Mouse (Mus musculus) erythroblast, embryonic 14.5 days (primary cell): ENCODE data around the gene Strn. TPM values are rescaled to one million over a fixed set of nuclear protein-coding genes. Genes with fewer than 3 reads are reported as not detected.

Source experiments
- H3K27me3 ChIP-seq: 2 replicates; pipeline ENCODE4 v1.6.1; 2012; ENCODE audit warnings: inconsistent platforms; ENCODE audit not compliant: control insufficient read depth
- H3K36me3 ChIP-seq: 2 replicates; pipeline ENCODE4 v1.6.1; 2012; ENCODE audit warnings: mild to moderate bottlenecking, inconsistent platforms; ENCODE audit not compliant: control insufficient read depth
- H3K4me1 ChIP-seq: 2 replicates; pipeline ENCODE4 v1.6.1; 2012; ENCODE audit warnings: inconsistent platforms; ENCODE audit not compliant: control insufficient read depth
- H3K4me3 ChIP-seq: replicated peaks from 2 replicates; pipeline ENCODE3; 2012; ENCODE audit warnings: moderate library complexity, mild to moderate bottlenecking, inconsistent platforms
- H3K9me3 ChIP-seq: 2 replicates; pipeline ENCODE4 v1.6.1; 2012; ENCODE audit warnings: low read length, inconsistent platforms, mixed read lengths; ENCODE audit not compliant: control insufficient read depth
- GATA1 ChIP-seq: IDR thresholded peaks from 2 replicates; pipeline ENCODE4 v1.6.1; 2012; ENCODE audit warnings: low read length, inconsistent platforms, mixed read lengths
- TAL1 ChIP-seq: IDR thresholded peaks from 3 replicates; pipeline ENCODE4 v1.6.1; 2012; ENCODE audit warnings: low read length, inconsistent platforms, mixed read lengths
- polyA plus RNA-seq: library from polyadenylated mRNA; stranded (reverse); fragments of >175 nt; gene quantifications from 2 replicates; pipeline ENCODE4 v1.2.3, GENCODE M21; 2012

Strn gene
- polyA plus RNA-seq, 1 experiment = 0.07 TPM

- TF ChIP-seq TAL1 (no peak), GATA1 (no peak)
- H3K4me1 ChIP-seq = no peaks in the 10 kb centered on the region
- peaks cover 20% of the 10 kb centered on the region for H3K36me3 ChIP-seq
- no peaks in the 10 kb centered on the region for H3K9me3 ChIP-seq
- no peak overlapping the region for H3K4me3 ChIP-seq
- H3K27me3 ChIP-seq = no peaks in the 10 kb centered on the region
Measured at GRCm38 (mm10) chr17:78687971-78688370, 49.0 kb downstream of the Strn start.

- no peak for TF ChIP-seq GATA1
- TF ChIP-seq TAL1 = no peak
- H3K4me1 ChIP-seq = no peaks in the 10 kb centered on the region
- H3K27me3 ChIP-seq = no peaks in the 10 kb centered on the region
- no peaks in the 10 kb centered on the region for H3K9me3 ChIP-seq
- peaks cover 9% of the 10 kb centered on the region for H3K36me3 ChIP-seq
- H3K4me3 ChIP-seq = no peak overlapping the region
Measured at GRCm38 (mm10) chr17:78685004-78685403, 52.0 kb downstream of the Strn start.

- TF ChIP-seq GATA1 (no peak), TAL1 (no peak)
- Histone ChIP-seq H3K4me3 (no peak overlapping the region), H3K27me3 (no peaks in the 10 kb centered on the region), H3K36me3 (peaks cover 14% of the 10 kb centered on the region), H3K4me1 (no peaks in the 10 kb centered on the region), H3K9me3 (no peaks in the 10 kb centered on the region)
Measured at GRCm38 (mm10) chr17:78682351-78682750, 54.6 kb downstream of the Strn start.

- Histone ChIP-seq H3K36me3 (peaks cover 17% of the 10 kb centered on the region), H3K9me3 (no peaks in the 10 kb centered on the region), H3K4me3 (no peak overlapping the region), H3K27me3 (no peaks in the 10 kb centered on the region), H3K4me1 (no peaks in the 10 kb centered on the region)
- no peak for TF ChIP-seq TAL1
- no peak for TF ChIP-seq GATA1
Measured at GRCm38 (mm10) chr17:78679503-78679902, 57.5 kb downstream of the Strn start.

- peaks cover 20% of the 10 kb centered on the region for H3K36me3 ChIP-seq
- no peaks in the 10 kb centered on the region for H3K4me1 ChIP-seq
- no peak overlapping the region for H3K4me3 ChIP-seq
- TF ChIP-seq TAL1 = no peak
- TF ChIP-seq GATA1 = no peak
- no peaks in the 10 kb centered on the region for H3K27me3 ChIP-seq
- no peaks in the 10 kb centered on the region for H3K9me3 ChIP-seq
Measured at GRCm38 (mm10) chr17:78676813-78677212, 60.2 kb downstream of the Strn start.

GRCm38 (mm10) chr17:78664962-78665545 lies 71.9 kb downstream of the Strn start:
- Histone ChIP-seq H3K36me3 (peaks cover 53% of the 10 kb centered on the region), H3K9me3 (peaks cover 3% of the 10 kb centered on the region), H3K4me3 (no peak overlapping the region), H3K4me1 (no peaks in the 10 kb centered on the region), H3K27me3 (no peaks in the 10 kb centered on the region)
- no peak for TF ChIP-seq TAL1
- TF ChIP-seq GATA1 = no peak

GRCm38 (mm10) chr17:78654841-78655240 lies 82.2 kb downstream of the Strn start:
- peaks cover 34% of the 10 kb centered on the region for H3K36me3 ChIP-seq

GRCm38 (mm10) chr17:78643853-78644475 lies 93.0 kb downstream of the Strn start:
- Histone ChIP-seq H3K4me3 (no peak overlapping the region), H3K9me3 (no peaks in the 10 kb centered on the region), H3K4me1 (no peaks in the 10 kb centered on the region), H3K27me3 (no peaks in the 10 kb centered on the region), H3K36me3 (peaks cover 2% of the 10 kb centered on the region; the same call in 1 of the 2 replicates)
- TF ChIP-seq TAL1 (no peak), GATA1 (no peak)

More at GRCm38 (mm10) chr17:78654841-78655240, 82.2 kb downstream of the Strn start:
- TF ChIP-seq TAL1 (no peak), GATA1 (no peak)
- no peaks in the 10 kb centered on the region for H3K4me1 ChIP-seq
- no peak overlapping the region for H3K4me3 ChIP-seq
- H3K9me3 ChIP-seq = no peaks in the 10 kb centered on the region
- H3K27me3 ChIP-seq = no peaks in the 10 kb centered on the region

- H3K4me1 ChIP-seq = no peaks in the 10 kb centered on the region
- no peaks in the 10 kb centered on the region for H3K36me3 ChIP-seq
- H3K27me3 ChIP-seq = no peaks in the 10 kb centered on the region
- no peak for TF ChIP-seq GATA1
- no peak for TF ChIP-seq TAL1
- no peaks in the 10 kb centered on the region for H3K9me3 ChIP-seq
- H3K4me3 ChIP-seq = no peak overlapping the region
Measured at GRCm38 (mm10) chr17:78642259-78642658, 94.7 kb downstream of the Strn start.

GRCm38 (mm10) chr17:78640387-78640786 lies 96.6 kb downstream of the Strn start:
- H3K9me3 ChIP-seq = no peaks in the 10 kb centered on the region
- no peak for TF ChIP-seq GATA1
- no peak for TF ChIP-seq TAL1

More at GRCm38 (mm10) chr17:78640387-78640786, 96.6 kb downstream of the Strn start:
- H3K4me1 ChIP-seq = no peaks in the 10 kb centered on the region
- H3K36me3 ChIP-seq = no peaks in the 10 kb centered on the region
- no peaks in the 10 kb centered on the region for H3K27me3 ChIP-seq
- no peak overlapping the region for H3K4me3 ChIP-seq
